Comparison of ENCODE assay signal across 17 mouse cellular contexts in genomic region chr4:123478655-123479433, GRCm38 (mm10).
A peak's percentile ranks its signal among the peaks of the same experiment; 100 is the strongest.
DNase-seq lines count a peak whose midpoint lies in the region; ATAC-seq and TF ChIP-seq lines count a peak whose summit lies in the region.
"Had no signal": no experiment of that assay in that cellular context is flagged by ENCODE, and none has a peak within 500 bp of the region (broad histone marks: within the 10 kb centered on the region; RNA-seq: fewer than 3 reads in every experiment).

No protein-coding gene starts in this region.

- no peak for ATAC-seq in heart, postnatal 0 days (ENCODE audit: insufficient read depth, low read depth)
- ATAC-seq in heart, embryonic 12.5 days (ENCODE audit: insufficient number of reproducible peaks, low FRiP score): no peak
- ATAC-seq: CD4-positive, CD25-positive, alpha-beta regulatory T cell, adult 4 months; forebrain, embryonic 15.5 days; inflammation-experienced regulatory T-cells, adult 6 months had no signal

- H3K27me3 ChIP-seq in heart, postnatal 0 days (ENCODE audit: control insufficient read depth, insufficient read depth, low read length): no peaks in the 10 kb centered on the region
- H3K27me3 ChIP-seq in heart, embryonic 12.5 days (replicated peaks): no peaks in the 10 kb centered on the region
- H3K27me3 ChIP-seq: forebrain, embryonic 15.5 days; liver, embryonic 15.5 days had no signal

- no peak overlapping the region for H3K9ac ChIP-seq in heart, postnatal 0 days (replicated peaks; ENCODE audit: low read depth, low read length)
- no peak overlapping the region for H3K9ac ChIP-seq in heart, embryonic 12.5 days
- H3K9ac ChIP-seq: forebrain, embryonic 15.5 days; liver, embryonic 15.5 days had no signal

- peaks cover 84% of the 10 kb centered on the region for H3K36me3 ChIP-seq in heart, postnatal 0 days (replicated peaks; ENCODE audit: control insufficient read depth, insufficient read depth, low read length)
- H3K36me3 ChIP-seq in heart, embryonic 12.5 days: peaks cover 74% of the 10 kb centered on the region

- TF ChIP-seq EP300 in heart, postnatal 0 days (IDR thresholded peaks at IDR 0.05; ENCODE audit: low read depth): no peak

- DNase-seq in heart, postnatal 0 days (ENCODE audit: low spot score): no peak
- no peak for DNase-seq in left cerebral cortex, adult 2 months (ENCODE audit: extremely low spot score in 1 of 2, low spot score in 2 of 2)
- DNase-seq in left cerebral cortex, adult 18-20 months (ENCODE audit: low spot score in 2 of 2): no peak
- peak; percentile 62 for DNase-seq in Muller cell, postnatal 12 days (ENCODE audit: inconsistent ontology term)
- DNase-seq in brain, embryonic 14.5 days (ENCODE audit: low read depth): peak; percentile 1
- DNase-seq in urinary bladder, postnatal 4 days (ENCODE audit: low spot score in 2 of 2): no peak
- no peak for DNase-seq in yolk sac, embryonic 10.5 days (ENCODE audit: low spot score)
- DNase-seq: adrenal gland, postnatal 36 days; gastrocnemius, postnatal 25 days; heart, postnatal 4 days; right cerebral cortex, postnatal 14 days; thymus, postnatal 36 days had no signal

- H3K9me3 ChIP-seq in heart, postnatal 0 days (replicated peaks; ENCODE audit: control insufficient read depth, low read length): no peaks in the 10 kb centered on the region
- H3K9me3 ChIP-seq in heart, embryonic 12.5 days (replicated peaks): no peaks in the 10 kb centered on the region
- H3K9me3 ChIP-seq: forebrain, embryonic 15.5 days; liver, embryonic 15.5 days had no signal

- no peak overlapping the region for H3K4me2 ChIP-seq in heart, postnatal 0 days (ENCODE audit: low read depth, low read length)
- H3K4me2 ChIP-seq in heart, embryonic 12.5 days: no peak overlapping the region
- H3K4me2 ChIP-seq: forebrain, embryonic 15.5 days; liver, embryonic 15.5 days had no signal

- 66% methylated on average over 8 of the region's 8 CpGs for WGBS in heart, postnatal 0 days
- WGBS in heart, embryonic 12.5 days: 73% methylated on average over 7 of the region's 8 CpGs

- no peak for TF ChIP-seq CTCF in heart, postnatal 0 days (IDR thresholded peaks at IDR 0.05; ENCODE audit: low read depth)
- TF ChIP-seq CTCF in left cerebral cortex, adult 2 months (IDR thresholded peaks at IDR 0.05): no peak
- TF ChIP-seq CTCF in brain, embryonic 14.5 days (IDR thresholded peaks at IDR 0.05; ENCODE audit: borderline replicate concordance, extremely low read depth, insufficient read depth, insufficient read length): no peak

- no peak overlapping the region for H3K4me3 ChIP-seq in heart, postnatal 0 days (ENCODE audit: low read depth, low read length)
- H3K4me3 ChIP-seq in heart, embryonic 12.5 days: no peak overlapping the region
- H3K4me3 ChIP-seq in left cerebral cortex, adult 2 months: no peak overlapping the region
- H3K4me3 ChIP-seq: forebrain, embryonic 15.5 days; liver, embryonic 15.5 days had no signal

- peak overlapping the region; percentile 55 for H3K27ac ChIP-seq in heart, postnatal 0 days (ENCODE audit: low read depth)
- H3K27ac ChIP-seq in heart, embryonic 12.5 days (ENCODE audit: poor library complexity, severe bottlenecking): no peak overlapping the region
- peak overlapping the region; percentile 45 for H3K27ac ChIP-seq in left cerebral cortex, adult 2 months
- H3K27ac ChIP-seq: forebrain, embryonic 15.5 days; liver, embryonic 15.5 days had no signal

- TF ChIP-seq POLR2A in brain, embryonic 14.5 days (IDR thresholded peaks at IDR 0.05; ENCODE audit: borderline replicate concordance, extremely low read depth, insufficient read depth, insufficient read length, poor library complexity, severe bottlenecking): no peak

- no peaks in the 10 kb centered on the region for H3K4me1 ChIP-seq in heart, postnatal 0 days (ENCODE audit: control insufficient read depth, insufficient read depth)
- no peaks in the 10 kb centered on the region for H3K4me1 ChIP-seq in heart, embryonic 12.5 days (replicated peaks)
- H3K4me1 ChIP-seq: liver, embryonic 15.5 days had no signal

- intact Hi-C loops in left cerebral cortex, adult 2 months (cut with DNase I): no loop called here

Comparison
In these comparisons a context has a peak if more than half of its experiments do, and no peak if none do; other contexts are left out.
1. DNase-seq: peak in Muller cell, postnatal 12 days (single experiment) and brain, embryonic 14.5 days (single experiment); none in heart, postnatal 0 days (single experiment), left cerebral cortex, adult 2 months (0 of 2), left cerebral cortex, adult 18-20 months (0 of 2), urinary bladder, postnatal 4 days (0 of 2) and yolk sac, embryonic 10.5 days (single experiment).